Comparison of ENCODE assay signal across 11 mouse cellular contexts in the genomic region with DNA sequence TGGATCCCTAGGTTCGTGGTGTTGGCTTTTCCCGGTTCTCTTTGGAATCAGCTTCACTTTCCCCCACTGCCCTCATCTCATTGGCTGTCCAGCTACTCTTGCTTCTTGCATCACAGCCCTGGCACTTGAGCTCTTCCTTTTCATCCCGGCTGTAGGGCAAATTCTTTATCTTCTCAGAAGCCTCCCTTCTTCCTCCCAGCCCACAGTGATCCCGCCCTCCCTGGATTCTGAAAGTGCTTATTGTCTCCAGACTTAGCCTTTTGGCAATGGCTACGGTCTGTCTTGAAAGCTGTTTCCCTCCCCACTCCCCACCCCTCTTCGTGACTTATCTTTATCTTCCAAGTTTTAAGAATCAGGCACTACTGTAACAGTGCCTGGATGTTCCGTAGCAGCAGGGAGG.
DNase-seq lines count a peak whose midpoint lies in the region; ATAC-seq and TF ChIP-seq lines count a peak whose summit lies in the region.
"Had no signal": no experiment of that assay in that cellular context is flagged by ENCODE, and none has a peak within 500 bp of the region (broad histone marks: within the 10 kb centered on the region; RNA-seq: fewer than 3 reads in every experiment).

No protein-coding gene starts in this region.

- H3K27me3 ChIP-seq in embryonic facial prominence, embryonic 14.5 days (replicated peaks; ENCODE audit: control insufficient read depth, insufficient read depth, low read length): no peaks in the 10 kb centered on the region
- H3K27me3 ChIP-seq in embryonic facial prominence, embryonic 10.5 days (replicated peaks; ENCODE audit: low read depth, poor library complexity, severe bottlenecking): no peaks in the 10 kb centered on the region
- no peaks in the 10 kb centered on the region for H3K27me3 ChIP-seq in limb, embryonic 14.5 days (ENCODE audit: control insufficient read depth, insufficient read depth, low read length)
- no peaks in the 10 kb centered on the region for H3K27me3 ChIP-seq in limb, embryonic 10.5 days (ENCODE audit: low read depth, poor library complexity, severe bottlenecking)
- no peaks in the 10 kb centered on the region for H3K27me3 ChIP-seq in testis, adult 2 months (ENCODE audit: control insufficient read depth, insufficient read depth, low read length)
- no peaks in the 10 kb centered on the region for H3K27me3 ChIP-seq in hindbrain, embryonic 11.5 days (ENCODE audit: control insufficient read depth, insufficient read depth, low read length)

- 0 out of 2 replicates have a peak overlapping the region, but pooled peaks have one; percentile 21 for H3K27ac ChIP-seq in embryonic facial prominence, embryonic 14.5 days (replicated peaks; ENCODE audit: low read depth, low read length)
- H3K27ac ChIP-seq in embryonic facial prominence, embryonic 10.5 days (replicated peaks): no peak overlapping the region
- H3K27ac ChIP-seq in limb, embryonic 14.5 days (replicated peaks; ENCODE audit: low read depth, low read length): no peak overlapping the region
- no peak overlapping the region for H3K27ac ChIP-seq in limb, embryonic 10.5 days
- peak overlapping the region; percentile 35; the same call in 1 of the 2 replicates for H3K27ac ChIP-seq in testis, adult 2 months (ENCODE audit: control insufficient read depth, insufficient read depth, low read depth, low read length)
- no peak overlapping the region for H3K27ac ChIP-seq in hindbrain, embryonic 11.5 days (ENCODE audit: low read depth, low read length)

- no peak for TF ChIP-seq CTCF in testis, adult 2 months (IDR thresholded peaks at IDR 0.05; ENCODE audit: control insufficient read depth, insufficient read depth, insufficient replicate concordance, low read depth, low read length)

- 39% methylated on average over 7 of the region's 7 CpGs for WGBS in embryonic facial prominence, embryonic 14.5 days
- 32% methylated on average over 7 of the region's 7 CpGs for WGBS in embryonic facial prominence, embryonic 10.5 days
- WGBS in limb, embryonic 14.5 days: 56% methylated on average over 7 of the region's 7 CpGs
- WGBS in limb, embryonic 10.5 days: 68% methylated on average over 7 of the region's 7 CpGs
- WGBS in hindbrain, embryonic 11.5 days: 69% methylated on average over 7 of the region's 7 CpGs

- H3K36me3 ChIP-seq in embryonic facial prominence, embryonic 14.5 days (ENCODE audit: control insufficient read depth, insufficient read depth, low read length): no peaks in the 10 kb centered on the region
- H3K36me3 ChIP-seq in embryonic facial prominence, embryonic 10.5 days (replicated peaks): no peaks in the 10 kb centered on the region
- H3K36me3 ChIP-seq in limb, embryonic 14.5 days (ENCODE audit: control insufficient read depth, insufficient read depth, low read length): no peaks in the 10 kb centered on the region
- no peaks in the 10 kb centered on the region for H3K36me3 ChIP-seq in limb, embryonic 10.5 days
- H3K36me3 ChIP-seq in testis, adult 2 months (ENCODE audit: control insufficient read depth, insufficient read depth, low read length): no peaks in the 10 kb centered on the region
- no peaks in the 10 kb centered on the region for H3K36me3 ChIP-seq in hindbrain, embryonic 11.5 days (ENCODE audit: control insufficient read depth, insufficient read depth, low read length)
- H3K36me3 ChIP-seq: G1E had no signal

- ATAC-seq in embryonic facial prominence, embryonic 14.5 days (ENCODE audit: low read depth): peak; percentile 22; the same call in 1 of the 2 replicates
- no peak for ATAC-seq in limb, embryonic 14.5 days (ENCODE audit: low FRiP score, low read depth)
- ATAC-seq in hindbrain, embryonic 11.5 days (ENCODE audit: low FRiP score): no peak

- H3K4me3 ChIP-seq in embryonic facial prominence, embryonic 14.5 days (ENCODE audit: low read depth, low read length): no peak overlapping the region
- H3K4me3 ChIP-seq in embryonic facial prominence, embryonic 10.5 days: no peak overlapping the region
- no peak overlapping the region for H3K4me3 ChIP-seq in limb, embryonic 14.5 days (replicated peaks; ENCODE audit: low read length)
- H3K4me3 ChIP-seq in limb, embryonic 10.5 days: no peak overlapping the region
- H3K4me3 ChIP-seq in testis, adult 2 months (ENCODE audit: control insufficient read depth, low read depth, low read length): no peak overlapping the region
- no peak overlapping the region for H3K4me3 ChIP-seq in hindbrain, embryonic 11.5 days (ENCODE audit: low read depth, low read length)

- peak; percentile 81 for DNase-seq in embryonic facial prominence, embryonic 14.5 days (ENCODE audit: low spot score)
- no peak for DNase-seq in embryonic facial prominence, embryonic 10.5 days (ENCODE audit: low spot score)
- peak; percentile 42 for DNase-seq in limb, embryonic 14.5 days (ENCODE audit: low spot score)
- DNase-seq in limb, embryonic 10.5 days (ENCODE audit: low spot score): no peak
- peak; percentile 54 for DNase-seq in heart, postnatal 25 days (ENCODE audit: low spot score)
- no peak for DNase-seq in frontal cortex, adult 2 months (ENCODE audit: extremely low spot score in 1 of 2, low spot score in 1 of 2)
- DNase-seq in hindbrain, embryonic 11.5 days (ENCODE audit: low spot score): no peak
- DNase-seq: adrenal gland, postnatal 14 days; cerebellum, adult 18-20 months had no signal

- H3K4me2 ChIP-seq in embryonic facial prominence, embryonic 14.5 days (ENCODE audit: low read depth, low read length): no peak overlapping the region
- no peak overlapping the region for H3K4me2 ChIP-seq in limb, embryonic 14.5 days (replicated peaks; ENCODE audit: low read depth, low read length, severe bottlenecking)
- H3K4me2 ChIP-seq in hindbrain, embryonic 11.5 days (replicated peaks; ENCODE audit: low read depth, low read length): no peak overlapping the region

- no peak for TF ChIP-seq POLR2A in limb, embryonic 14.5 days (IDR thresholded peaks at IDR 0.05; ENCODE audit: borderline replicate concordance, extremely low read depth, insufficient read depth, insufficient read length)
- no peak for TF ChIP-seq POLR2A in testis, adult 2 months (IDR thresholded peaks at IDR 0.05; ENCODE audit: control insufficient read depth, low read depth, low read length)

- H3K4me1 ChIP-seq in embryonic facial prominence, embryonic 14.5 days (ENCODE audit: control insufficient read depth, insufficient read depth, low read length): peaks cover 25% of the 10 kb centered on the region
- H3K4me1 ChIP-seq in embryonic facial prominence, embryonic 10.5 days: peaks cover 40% of the 10 kb centered on the region
- peaks cover 5% of the 10 kb centered on the region; the same call in 1 of the 2 replicates for H3K4me1 ChIP-seq in limb, embryonic 14.5 days (ENCODE audit: control insufficient read depth, insufficient read depth, low read length)
- H3K4me1 ChIP-seq in limb, embryonic 10.5 days: peaks cover 16% of the 10 kb centered on the region
- no peaks in the 10 kb centered on the region for H3K4me1 ChIP-seq in testis, adult 2 months (ENCODE audit: control insufficient read depth, insufficient read depth, low read length)
- H3K4me1 ChIP-seq in hindbrain, embryonic 11.5 days (replicated peaks; ENCODE audit: control insufficient read depth, insufficient read depth, low read length): no peaks in the 10 kb centered on the region

- no peaks in the 10 kb centered on the region for H3K9me3 ChIP-seq in embryonic facial prominence, embryonic 14.5 days (ENCODE audit: control insufficient read depth, low read length)
- no peaks in the 10 kb centered on the region for H3K9me3 ChIP-seq in embryonic facial prominence, embryonic 10.5 days
- H3K9me3 ChIP-seq in limb, embryonic 14.5 days (ENCODE audit: control insufficient read depth, low read length): no peaks in the 10 kb centered on the region
- no peaks in the 10 kb centered on the region for H3K9me3 ChIP-seq in limb, embryonic 10.5 days (replicated peaks)
- H3K9me3 ChIP-seq in hindbrain, embryonic 11.5 days (ENCODE audit: control insufficient read depth, low read length): no peaks in the 10 kb centered on the region

- H3K9ac ChIP-seq in embryonic facial prominence, embryonic 14.5 days (ENCODE audit: low read depth, low read length): no peak overlapping the region
- H3K9ac ChIP-seq in limb, embryonic 14.5 days (ENCODE audit: low read depth, low read length, severe bottlenecking): no peak overlapping the region
- no peak overlapping the region for H3K9ac ChIP-seq in hindbrain, embryonic 11.5 days (ENCODE audit: low read depth, low read length)

- intact Hi-C loops in heart, postnatal 25 days (cut with DNase I): no loop called here

Comparison
In these comparisons a context has a peak if more than half of its experiments do, and no peak if none do; other contexts are left out.
1. DNase-seq: peak in embryonic facial prominence, embryonic 14.5 days (single experiment), limb, embryonic 14.5 days (single experiment) and heart, postnatal 25 days (single experiment); none in embryonic facial prominence, embryonic 10.5 days (single experiment), limb, embryonic 10.5 days (single experiment), frontal cortex, adult 2 months (0 of 2) and hindbrain, embryonic 11.5 days (single experiment).
2. H3K27ac ChIP-seq: peak in embryonic facial prominence, embryonic 14.5 days (single experiment) and testis, adult 2 months (single experiment); none in embryonic facial prominence, embryonic 10.5 days (single experiment), limb, embryonic 14.5 days (single experiment), limb, embryonic 10.5 days (single experiment) and hindbrain, embryonic 11.5 days (single experiment).